Mouse (Mus musculus) CH12.LX (cell line): Measurements from ENCODE around the gene Rerg. TPM values are rescaled to one million over a fixed set of nuclear protein-coding genes. Genes with fewer than 3 reads are reported as not detected.

Source experiments
- DNase-seq: peaks from one replicate; pipeline ENCODE4 v3.0.0-alpha.2; 2013; ENCODE audit errors: extremely low read depth
- H3K27ac ChIP-seq: 2 replicates; pipeline ENCODE4 v1.5.1; 2012; ENCODE audit warnings: low read depth, mild to moderate bottlenecking, control low read depth, moderate library complexity; ENCODE audit not compliant: insufficient read depth
- H3K27me3 ChIP-seq: replicated peaks from 2 replicates; pipeline ENCODE3; 2012; ENCODE audit warnings: inconsistent platforms
- H3K36me3 ChIP-seq, 2 experiments: replicated peaks in 1 of 2; 2 replicates each; pipeline versions ENCODE3 to v1.6.1; 2012; ENCODE audit warnings: inconsistent platforms in 1 of 2, low read length in 1 of 2, mild to moderate bottlenecking in 1 of 2, mixed read lengths in 1 of 2, moderate library complexity in 1 of 2; ENCODE audit not compliant: control insufficient read depth in 1 of 2, insufficient read depth in 1 of 2
- H3K4me1 ChIP-seq, 2 experiments: 2 replicates each; pipeline ENCODE4 v1.6.1; 2012; ENCODE audit warnings: inconsistent platforms in 1 of 2, moderate library complexity in 1 of 2; ENCODE audit not compliant: insufficient read depth in 2 of 2, control insufficient read depth in 1 of 2
- H3K4me2 ChIP-seq: 2 replicates; pipeline ENCODE4 v1.6.1; 2012; ENCODE audit warnings: low read depth, mild to moderate bottlenecking, control low read depth; ENCODE audit not compliant: poor library complexity, insufficient read depth, severe bottlenecking
- H3K4me3 ChIP-seq, 3 experiments: fragments of 150-350 bp in 1 of 3; sonication (generic) in 1 of 3; replicated peaks in 1 of 3; 2 replicates each; pipeline versions ENCODE3 to v1.5.1; 2011 to 2012; ENCODE audit warnings: low read depth in 2 of 3, low read length in 2 of 3, mild to moderate bottlenecking in 2 of 3, moderate library complexity in 2 of 3, control low read depth in 1 of 3, improper control_type of control experiment in 1 of 3, inconsistent platforms in 1 of 3, mixed read lengths in 1 of 3; ENCODE audit not compliant: poor library complexity in 1 of 3
- H3K79me2 ChIP-seq: replicated peaks from 2 replicates; pipeline ENCODE4 v1.6.1; 2012; ENCODE audit warnings: mild to moderate bottlenecking, moderate library complexity; ENCODE audit not compliant: control insufficient read depth, poor library complexity, insufficient read depth, severe bottlenecking; ENCODE audit errors: extremely low read depth
- H3K9ac ChIP-seq: 2 replicates; pipeline ENCODE4 v1.6.1; 2012; ENCODE audit warnings: low read depth, mild to moderate bottlenecking, control low read depth, moderate library complexity; ENCODE audit not compliant: insufficient read depth
- H3K9me3 ChIP-seq: replicated peaks from 2 replicates; pipeline ENCODE3; 2012; ENCODE audit warnings: low read length, inconsistent platforms, mixed read lengths
- BHLHE40 ChIP-seq: IDR thresholded peaks from 2 replicates; pipeline ENCODE4 v1.6.1; 2011; ENCODE audit warnings: mild to moderate bottlenecking, low read depth, low read length, improper control_type of control experiment
- CHD2 ChIP-seq: IDR thresholded peaks from 2 replicates; pipeline ENCODE4 v1.6.1; 2011; ENCODE audit warnings: low read length, improper control_type of control experiment
- CTCF ChIP-seq, 2 experiments: IDR thresholded peaks in 1 of 2; conservative IDR thresholded peaks in 1 of 2; 2 replicates each; pipeline ENCODE4 v1.5.1; 2011 to 2012; ENCODE audit warnings: low read depth in 2 of 2, low read length in 2 of 2, improper control_type of control experiment in 1 of 2, inconsistent platforms in 1 of 2, mild to moderate bottlenecking in 1 of 2, moderate library complexity in 1 of 2
- ELF1 ChIP-seq: IDR thresholded peaks from 2 replicates; pipeline ENCODE4 v1.6.1; 2014; ENCODE audit warnings: low read depth, mild to moderate bottlenecking, inconsistent platforms, low read length, improper control_type of control experiment
- EP300 ChIP-seq: IDR thresholded peaks from 2 replicates; pipeline ENCODE4 v1.6.1; 2011; ENCODE audit warnings: low read length, improper control_type of control experiment
- ETS1 ChIP-seq: conservative IDR thresholded peaks from 2 replicates; pipeline ENCODE4 v1.6.1; 2012; ENCODE audit warnings: low read depth, mild to moderate bottlenecking, inconsistent platforms, low read length, improper control_type of control experiment, moderate library complexity
- GABPA ChIP-seq: IDR thresholded peaks from 2 replicates; pipeline ENCODE4 v1.6.1; 2012; ENCODE audit warnings: low read depth, low read length, improper control_type of control experiment, inconsistent platforms; ENCODE audit not compliant: insufficient replicate concordance
- JUN ChIP-seq: IDR thresholded peaks from 2 replicates; pipeline ENCODE4 v1.6.1; 2011; ENCODE audit warnings: low read depth, mild to moderate bottlenecking, low read length, improper control_type of control experiment, moderate library complexity; ENCODE audit not compliant: insufficient read depth
- KAT2A ChIP-seq: IDR thresholded peaks from 2 replicates; pipeline ENCODE4 v1.6.1; 2012; ENCODE audit warnings: low read length, improper control_type of control experiment, inconsistent platforms; ENCODE audit not compliant: insufficient replicate concordance
- MAFK ChIP-seq: IDR thresholded peaks from 2 replicates; pipeline ENCODE4 v1.6.1; 2011; ENCODE audit warnings: low read length, improper control_type of control experiment; ENCODE audit not compliant: insufficient replicate concordance
- MAX ChIP-seq: IDR thresholded peaks from 2 replicates; pipeline ENCODE4 v1.6.1; 2011; ENCODE audit warnings: low read length, improper control_type of control experiment
- MAZ ChIP-seq: IDR thresholded peaks from 2 replicates; pipeline ENCODE4 v1.6.1; 2012; ENCODE audit warnings: low read depth, mild to moderate bottlenecking, inconsistent platforms, low read length, improper control_type of control experiment, moderate library complexity
- MEF2A ChIP-seq: IDR thresholded peaks from 2 replicates; pipeline ENCODE4 v1.6.1; 2014; ENCODE audit warnings: low read depth, mild to moderate bottlenecking, inconsistent platforms, low read length, improper control_type of control experiment, borderline replicate concordance
- MYC ChIP-seq: IDR thresholded peaks from 2 replicates; pipeline ENCODE4 v1.6.1; 2011; ENCODE audit warnings: low read depth, mild to moderate bottlenecking, improper control_type of control experiment, low read length
- NELFE ChIP-seq: IDR thresholded peaks from 2 replicates; pipeline ENCODE4 v1.6.1; 2011; ENCODE audit warnings: low read depth, low read length, improper control_type of control experiment
- PAX5 ChIP-seq: IDR thresholded peaks from 2 replicates; pipeline ENCODE4 v1.6.1; 2012; ENCODE audit warnings: low read length, inconsistent platforms, mixed read lengths
- POLR2A ChIP-seq: IDR thresholded peaks from 2 replicates; pipeline ENCODE4 v1.6.1; 2011; ENCODE audit warnings: low read depth, mild to moderate bottlenecking, improper control_type of control experiment, low read length
- POLR2AphosphoS2 ChIP-seq: IDR thresholded peaks from 2 replicates; pipeline ENCODE4 v1.6.1; 2011; ENCODE audit warnings: low read depth, low read length, improper control_type of control experiment
- RAD21 ChIP-seq: IDR thresholded peaks from 2 replicates; pipeline ENCODE4 v1.6.1; 2011; ENCODE audit warnings: low read depth, mild to moderate bottlenecking, low read length, improper control_type of control experiment, moderate library complexity
- SIN3A ChIP-seq: IDR thresholded peaks from 2 replicates; pipeline ENCODE4 v1.6.1; 2012; ENCODE audit warnings: low read length, improper control_type of control experiment, inconsistent platforms
- SMC3 ChIP-seq: IDR thresholded peaks from 2 replicates; pipeline ENCODE4 v1.6.1; 2011; ENCODE audit warnings: low read depth, low read length, improper control_type of control experiment
- TCF12 ChIP-seq: IDR thresholded peaks from 2 replicates; pipeline ENCODE4 v1.6.1; 2014; ENCODE audit warnings: low read depth, mild to moderate bottlenecking, inconsistent platforms, low read length, improper control_type of control experiment
- UBTF ChIP-seq: IDR thresholded peaks from 2 replicates; pipeline ENCODE4 v1.6.1; 2012; ENCODE audit warnings: low read depth, mild to moderate bottlenecking, inconsistent platforms, low read length, improper control_type of control experiment, moderate library complexity
- USF2 ChIP-seq: conservative IDR thresholded peaks from 2 replicates; pipeline ENCODE4 v1.6.1; 2011; ENCODE audit warnings: low read depth, low read length, improper control_type of control experiment
- ZKSCAN1 ChIP-seq: IDR thresholded peaks from 2 replicates; pipeline ENCODE4 v1.6.1; 2012; ENCODE audit warnings: low read depth, inconsistent platforms, low read length, improper control_type of control experiment, borderline replicate concordance
- ZMIZ1 ChIP-seq: IDR thresholded peaks from 2 replicates; pipeline ENCODE4 v1.6.1; 2012; ENCODE audit warnings: low read depth, mild to moderate bottlenecking, inconsistent platforms, low read length, improper control_type of control experiment
- ZNF384 ChIP-seq: IDR thresholded peaks from 2 replicates; pipeline ENCODE4 v1.6.1; 2012; ENCODE audit warnings: low read depth, low read length, improper control_type of control experiment, inconsistent platforms
- dilution Hi-C: fragments of 300-500 bp; cut with MboI; formaldehyde crosslinking; loops from 2 replicates; pipeline ENCODE4 v1.14.3; 2020; ENCODE audit warnings: low sequenced_read_pairs; ENCODE audit not compliant: extremely low pct_unique_long_range_greater_than_20kb, extremely low pct_ligation_motif_present
- in situ Hi-C: fragments of 300-500 bp; cut with MboI; formaldehyde crosslinking; loops from 3 replicates; pipeline ENCODE4 v1.14.3; 2019; ENCODE audit warnings: low sequenced_read_pairs, low pct_ligation_motif_present, low pct_unique_long_range_greater_than_20kb, mixed read lengths
- polyA plus RNA-seq: library from polyadenylated mRNA; unstranded; fragments of >175 nt; gene quantifications from 2 replicates; pipeline ENCODE4 v1.2.1, GENCODE M21; 2012; ENCODE audit warnings: low read depth; ENCODE audit not compliant: insufficient read length
- total RNA-seq, 2 experiments: library from RNA; depleted of rRNA; stranded (reverse); fragments of 300-350 nt in 1 of 2; fragments of >200 nt in 1 of 2; gene quantifications; 2 replicates each; pipeline ENCODE4 v1.2.3; 2012 to 2014

Gene Rerg
- total and polyA plus RNA-seq, 3 experiments, result not detected

GRCm38 (mm10) chr6:137126224-137126623, 44.1 kb downstream of the Rerg start:
- no peaks in the 10 kb centered on the region for H3K9me3 ChIP-seq
- no peaks in the 10 kb centered on the region for H3K79me2 ChIP-seq
- H3K4me1 ChIP-seq, result peaks cover 2 to 3% of the 10 kb centered on the region in 2 experiments; a peak in 2 of 4 replicates
- no peak overlapping the region for H3K9ac ChIP-seq
- in situ Hi-C loops, result no loop called here
- no peak overlapping the region for H3K27ac ChIP-seq
- H3K4me3 ChIP-seq, result no peak overlapping the region
- TF ChIP-seq ZNF384 (no peak), TCF12 (no peak), JUN (no peak), POLR2A (no peak), KAT2A (no peak), SIN3A (no peak), MAZ (no peak), EP300 (no peak), ZKSCAN1 (no peak), CHD2 (no peak), USF2 (no peak), MYC (no peak)
- H3K27me3 ChIP-seq, result no peaks in the 10 kb centered on the region
- DNase-seq, result no peak
- no peak overlapping the region for H3K4me2 ChIP-seq
- no peaks in the 10 kb centered on the region for H3K36me3 ChIP-seq
- dilution Hi-C loops, result no loop called here

- Histone ChIP-seq H3K79me2 (no peaks in the 10 kb centered on the region), H3K9me3 (no peaks in the 10 kb centered on the region), H3K36me3 (no peaks in the 10 kb centered on the region), H3K4me1 (peaks cover 2 to 3% of the 10 kb centered on the region in 2 experiments; a peak in 2 of 4 replicates), H3K27me3 (no peaks in the 10 kb centered on the region), H3K4me2 (no peak overlapping the region), H3K27ac (no peak overlapping the region), H3K4me3 (no peak overlapping the region), H3K9ac (no peak overlapping the region)
- no peak for DNase-seq
- in situ Hi-C loops, result no loop called here
- dilution Hi-C loops, result no loop called here
- no peak for TF ChIP-seq MAFK
- TF ChIP-seq ZMIZ1, result no peak
- no peak for TF ChIP-seq POLR2AphosphoS2
- TF ChIP-seq ZKSCAN1, result no peak
- no peak for TF ChIP-seq MAX
These were observed 44.9 kb downstream of the Rerg start for GRCm38 (mm10) chr6:137125433-137125832.

- dilution Hi-C loops, result no loop called here
- Histone ChIP-seq H3K79me2 (no peaks in the 10 kb centered on the region), H3K4me3 (no peak overlapping the region), H3K27ac (no peak overlapping the region), H3K9me3 (peaks cover 2% of the 10 kb centered on the region), H3K9ac (no peak overlapping the region), H3K36me3 (no peaks in the 10 kb centered on the region), H3K4me1 (peaks cover 2 to 3% of the 10 kb centered on the region in 2 experiments; a peak in 2 of 4 replicates), H3K27me3 (no peaks in the 10 kb centered on the region), H3K4me2 (no peak overlapping the region)
- no peak for DNase-seq
- in situ Hi-C loops, result no loop called here
- TF ChIP-seq PAX5 (no peak), MYC (no peak), SMC3 (no peak), UBTF (no peak), ELF1 (no peak), NELFE (no peak), ETS1 (no peak), CTCF (conservative IDR thresholded peaks at IDR 0.05 in 1 of 2, IDR thresholded peaks at IDR 0.05 in 1 of 2; ENCODE audit: low read depth in 2 of 2, low read length in 2 of 2) (no peak), ZNF384 (no peak), BHLHE40 (no peak), RAD21 (no peak), MEF2A (no peak), GABPA (no peak)
These were observed 45.3 kb downstream of the Rerg start for GRCm38 (mm10) chr6:137125006-137125405.
